Mouse (Mus musculus): ENCODE data around the gene Thra.

DNA sequence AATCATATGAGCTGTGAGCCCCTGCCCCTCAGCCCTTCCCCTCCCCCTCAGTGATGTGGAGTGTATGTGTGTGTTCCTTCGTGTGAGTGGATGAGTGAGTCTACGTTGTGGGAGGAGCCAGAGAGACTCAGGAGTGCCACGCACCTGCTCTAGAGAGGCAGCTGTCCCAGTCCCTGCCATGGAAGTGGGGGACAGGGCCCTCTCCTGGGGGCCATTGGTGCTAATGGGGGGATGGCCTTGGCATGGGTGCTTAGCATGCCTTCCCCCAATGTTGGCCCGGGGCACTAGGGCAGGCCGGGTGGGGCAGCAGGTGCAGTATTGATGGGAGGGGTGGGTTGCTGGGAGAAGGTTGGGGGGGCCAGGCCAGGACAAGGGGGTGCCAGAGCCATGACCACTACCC lies 26.4 kb downstream of the Thra start:
- TF ChIP-seq CTCF (IDR thresholded peaks at IDR 0.05; ENCODE audit: low read depth) (no peak), EP300 (IDR thresholded peaks at IDR 0.05; ENCODE audit: low read depth) (no peak)

Data from liver, postnatal 0 days (tissue).